Mouse (Mus musculus): ENCODE measurements around the gene Ephb2. TPM values are rescaled to one million over a fixed set of nuclear protein-coding genes. Genes with fewer than 3 reads are reported as not detected.

Ephb2 gene
- polyA plus RNA-seq, 1 experiment, result 0.03 TPM

GRCm38 (mm10) chr4:136697325-136697724 lies 138.5 kb downstream of the Ephb2 start:
- TF ChIP-seq GATA1 (IDR thresholded peaks at IDR 0.05; ENCODE audit: low read length), result no peak

GRCm38 (mm10) chr4:136696381-136696925 lies 139.3 kb downstream of the Ephb2 start:
- no peak for TF ChIP-seq GATA1 (IDR thresholded peaks at IDR 0.05; ENCODE audit: low read length)

- no peak for TF ChIP-seq GATA1 (IDR thresholded peaks at IDR 0.05; ENCODE audit: low read length)
These were observed 140.1 kb downstream of the Ephb2 start for GRCm38 (mm10) chr4:136695696-136696095.

- no peak for TF ChIP-seq GATA1 (IDR thresholded peaks at IDR 0.05; ENCODE audit: low read length)
These were observed 145.8 kb downstream of the Ephb2 start for GRCm38 (mm10) chr4:136690034-136690433.

- no peak for TF ChIP-seq GATA1 (IDR thresholded peaks at IDR 0.05; ENCODE audit: low read length)
These were observed 147.7 kb downstream of the Ephb2 start for GRCm38 (mm10) chr4:136688113-136688512.

- no peak for TF ChIP-seq GATA1 (IDR thresholded peaks at IDR 0.05; ENCODE audit: low read length)
These were observed 150.3 kb downstream of the Ephb2 start for GRCm38 (mm10) chr4:136685431-136685869.

- no peak for TF ChIP-seq GATA1 (IDR thresholded peaks at IDR 0.05; ENCODE audit: low read length)
These were observed 151.3 kb downstream of the Ephb2 start for GRCm38 (mm10) chr4:136684485-136684884.

- no peak for TF ChIP-seq GATA1 (IDR thresholded peaks at IDR 0.05; ENCODE audit: low read length)
These were observed 155.1 kb downstream of the Ephb2 start for GRCm38 (mm10) chr4:136680641-136681040.

- no peak for TF ChIP-seq GATA1 (IDR thresholded peaks at IDR 0.05; ENCODE audit: low read length)
These were observed 156.6 kb downstream of the Ephb2 start for GRCm38 (mm10) chr4:136679221-136679620.

GRCm38 (mm10) chr4:136678480-136678879 lies 157.3 kb downstream of the Ephb2 start:
- TF ChIP-seq GATA1 (IDR thresholded peaks at IDR 0.05; ENCODE audit: low read length), result no peak

- TF ChIP-seq GATA1 (IDR thresholded peaks at IDR 0.05; ENCODE audit: low read length), result no peak
These were observed 160.3 kb downstream of the Ephb2 start for GRCm38 (mm10) chr4:136675439-136675838.

- TF ChIP-seq GATA1 (IDR thresholded peaks at IDR 0.05; ENCODE audit: low read length), result no peak
These were observed 163.3 kb downstream of the Ephb2 start for GRCm38 (mm10) chr4:136672335-136673090.

- no peak for TF ChIP-seq GATA1 (IDR thresholded peaks at IDR 0.05; ENCODE audit: low read length)
These were observed 168.0 kb downstream of the Ephb2 start for GRCm38 (mm10) chr4:136667757-136668156.

- no peak for TF ChIP-seq GATA1 (IDR thresholded peaks at IDR 0.05; ENCODE audit: low read length)
These were observed 169.8 kb downstream of the Ephb2 start for GRCm38 (mm10) chr4:136666002-136666401.

- no peak for TF ChIP-seq GATA1 (IDR thresholded peaks at IDR 0.05; ENCODE audit: low read length)
These were observed 170.7 kb downstream of the Ephb2 start for GRCm38 (mm10) chr4:136665068-136665467.

GRCm38 (mm10) chr4:136657914-136658313 lies 177.9 kb downstream of the Ephb2 start:
- peak; percentile 82 for TF ChIP-seq GATA1 (IDR thresholded peaks at IDR 0.05; ENCODE audit: low read length)

GRCm38 (mm10) chr4:136653692-136654234 lies 182.0 kb downstream of the Ephb2 start:
- no peak for TF ChIP-seq GATA1 (IDR thresholded peaks at IDR 0.05; ENCODE audit: low read length)

All from G1E-ER4 (cell line).